Mouse (Mus musculus) R1 (cell line): ENCODE data around the gene Hnrnpf.

ENCODE experiments used
- DNase-seq: peaks from one replicate; pipeline ENCODE4 v3.0.0-alpha.2; 2018; ENCODE audit warnings: low read depth, low spot score

Gene Hnrnpf

DNA sequence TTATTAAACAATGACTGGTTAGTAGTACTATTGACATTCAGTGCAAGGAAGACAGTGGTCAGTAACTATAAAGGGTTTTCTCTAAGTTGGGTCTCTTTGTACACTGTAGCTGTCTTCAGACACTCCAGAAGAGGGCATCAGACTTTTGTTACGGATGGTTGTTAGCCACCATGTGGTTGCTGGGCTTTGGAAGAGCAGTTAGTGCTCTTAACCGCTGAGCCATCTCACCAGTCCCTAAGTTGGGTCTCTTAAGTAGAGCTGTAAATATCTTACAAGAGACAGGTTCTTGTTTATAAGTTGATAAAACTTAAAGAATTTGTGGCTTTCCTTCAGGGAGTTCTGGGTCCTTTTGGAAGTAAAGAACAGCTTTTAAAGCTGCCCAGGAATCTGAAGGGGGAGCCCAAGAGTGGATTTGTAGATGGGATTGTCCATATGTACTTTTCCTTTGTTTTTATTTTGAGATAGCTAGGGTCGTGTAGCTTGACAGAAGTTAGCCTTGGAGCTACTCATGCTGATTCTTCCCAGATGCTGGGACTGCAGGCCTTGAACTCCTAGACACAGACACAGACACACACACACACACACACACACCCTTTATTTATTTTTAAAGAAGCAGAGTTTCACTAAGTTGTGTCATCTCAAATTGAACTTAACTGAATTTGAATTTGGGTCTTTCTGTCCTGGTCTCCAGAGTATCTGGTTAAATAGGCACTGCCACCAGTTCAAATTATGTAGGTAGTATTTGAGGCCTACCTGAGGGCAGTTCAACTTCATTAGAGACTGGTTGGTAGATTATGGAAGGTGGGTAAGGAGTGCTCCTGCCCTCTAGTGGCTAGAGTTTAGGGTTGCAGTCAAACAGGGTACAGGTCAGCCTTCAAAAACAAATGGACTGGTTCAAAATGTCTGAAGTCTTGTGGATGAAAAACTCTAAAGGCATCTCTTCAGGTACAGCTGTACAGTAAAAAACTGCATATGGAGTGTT is 20.8 kb downstream of the Hnrnpf start:
- peak; percentile 83 for DNase-seq

DNA sequence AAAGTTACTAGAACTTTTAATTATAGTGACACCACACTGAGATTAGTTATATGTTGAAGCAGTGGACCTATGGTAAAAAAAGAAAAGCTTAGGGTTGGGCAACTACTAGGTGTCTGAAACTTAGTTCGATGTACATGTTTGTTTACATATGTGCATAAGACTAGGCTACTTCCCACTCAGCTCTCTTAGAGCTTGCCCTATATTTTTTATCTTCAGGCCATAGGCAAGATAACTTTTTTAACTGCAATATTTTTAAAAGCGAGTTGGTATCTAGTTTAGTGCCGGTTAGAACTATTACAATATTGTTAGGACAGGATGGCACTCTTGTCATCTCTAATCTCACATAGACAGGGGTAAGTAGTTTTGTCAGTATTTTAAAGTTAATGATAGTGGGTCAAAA is 21.9 kb downstream of the Hnrnpf start:
- no peak for DNase-seq

GRCm38 (mm10) chr6:117926871-117927491 is 26.9 kb downstream of the Hnrnpf start:
- DNase-seq: peak; percentile 42

DNA sequence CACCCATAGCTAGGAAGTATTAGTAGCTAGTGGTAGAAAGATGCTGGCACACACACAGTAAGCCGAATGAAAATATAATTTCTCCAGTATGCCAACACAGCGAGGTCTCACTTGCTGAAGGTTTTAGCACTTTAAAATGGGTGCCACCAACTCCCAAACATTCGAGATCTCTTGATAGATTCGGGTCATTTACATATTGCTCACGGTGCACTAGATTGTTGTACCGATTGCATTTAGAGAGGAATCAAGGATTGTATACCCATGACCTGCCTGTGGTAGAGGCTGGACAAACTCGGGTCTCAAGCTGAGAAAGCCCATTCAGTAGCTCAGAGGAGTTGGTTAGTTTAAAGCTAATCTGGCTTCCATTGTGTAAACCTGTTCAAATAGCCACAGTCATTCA is 27.8 kb downstream of the Hnrnpf start:
- peak; percentile 38 for DNase-seq

- no peak for DNase-seq
Measured at GRCm38 (mm10) chr6:117928746-117929145, 28.6 kb downstream of the Hnrnpf start.

DNA sequence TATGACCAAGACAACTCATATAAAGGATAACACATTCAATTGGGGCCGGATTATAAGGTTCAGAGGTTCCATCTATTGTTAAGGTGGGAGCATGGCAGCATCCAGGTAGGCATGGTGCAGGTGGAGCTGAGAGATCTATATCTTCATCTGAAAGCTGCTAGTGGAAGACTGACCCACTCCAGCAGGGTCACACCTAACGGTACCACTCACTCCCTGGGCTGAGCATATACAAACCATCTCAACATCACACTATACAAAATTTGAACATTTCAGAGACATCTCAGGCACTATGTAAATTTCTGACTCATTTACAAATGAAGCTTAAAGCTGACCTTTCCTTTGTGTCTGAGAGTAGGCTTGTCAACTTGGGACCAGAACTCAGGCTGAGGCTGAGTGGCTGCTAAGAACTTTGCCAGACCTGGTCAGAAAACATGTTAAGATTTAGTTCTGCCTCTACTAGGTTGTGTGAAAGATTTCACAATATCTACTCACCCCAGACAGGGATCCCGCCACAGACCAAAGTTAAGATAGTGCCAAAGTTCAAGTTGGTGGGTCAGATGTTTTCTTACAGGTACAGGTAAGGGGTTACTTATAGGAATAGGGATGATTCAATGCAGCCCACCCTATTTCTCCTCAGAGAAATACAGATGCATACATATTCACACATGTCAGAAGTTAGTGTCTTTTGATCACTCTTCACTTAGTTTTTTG is 30.0 kb downstream of the Hnrnpf start:
- peak; percentile 16 for DNase-seq

- DNase-seq: peak; percentile 77
Measured at GRCm38 (mm10) chr6:117932325-117933051, 32.4 kb downstream of the Hnrnpf start.

DNA sequence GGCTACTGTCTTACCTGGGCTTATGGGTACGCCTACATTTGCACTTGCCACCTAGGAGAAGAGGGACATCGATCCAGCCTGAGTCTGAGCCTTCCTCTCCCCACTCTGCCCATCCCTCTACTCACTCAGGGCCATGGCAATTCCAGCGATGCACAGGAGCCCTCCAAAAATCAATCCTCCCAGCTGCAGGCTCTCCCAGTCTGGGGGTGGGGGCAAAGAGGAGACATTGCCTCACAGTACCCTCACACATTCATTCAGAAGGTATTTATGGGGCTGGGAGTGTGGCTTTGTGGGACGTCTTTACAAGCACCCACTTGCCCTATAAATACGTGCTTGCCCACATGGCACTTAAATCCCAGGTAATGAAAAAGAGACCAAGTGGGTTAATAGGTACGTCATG is 34.2 kb downstream of the Hnrnpf start:
- no peak for DNase-seq

- no peak for DNase-seq
Measured at GRCm38 (mm10) chr6:117935681-117936612, 35.8 kb downstream of the Hnrnpf start.

DNA sequence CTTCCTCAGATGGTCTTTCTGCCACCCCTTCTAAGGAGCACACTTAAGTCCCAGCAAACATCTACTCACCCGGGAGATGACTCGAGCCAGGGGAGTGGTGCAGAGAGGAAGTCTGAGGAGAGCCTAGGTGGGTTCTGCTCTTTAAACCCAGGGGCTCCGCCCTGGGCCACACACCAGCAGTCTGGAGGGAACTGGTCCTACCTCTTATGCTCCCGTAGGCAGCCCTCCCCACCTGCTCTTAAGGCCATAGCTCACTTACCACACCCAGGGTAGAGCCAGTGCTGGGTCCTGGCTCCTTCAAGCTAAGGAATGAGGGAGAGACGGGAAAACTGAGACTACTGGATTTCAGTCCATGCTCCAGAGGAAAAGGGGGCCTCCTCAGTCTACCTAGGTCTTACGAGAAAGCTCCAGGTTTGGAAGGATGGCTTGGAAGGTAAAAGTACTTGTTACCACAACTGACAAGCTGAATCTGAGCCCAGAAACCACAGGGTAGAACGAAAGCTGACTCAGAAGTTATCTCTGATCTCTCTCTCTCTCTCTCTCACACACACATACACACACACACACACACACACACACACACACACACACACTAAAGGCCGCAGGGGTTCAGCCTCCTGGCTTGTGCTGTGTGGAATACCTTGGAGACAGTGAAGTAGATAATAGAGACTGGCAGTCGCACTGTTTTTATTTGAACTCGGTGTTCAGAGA is 37.3 kb downstream of the Hnrnpf start, which contains the start of gene Fxyd4:
Gene Fxyd4, minus strand, starts transcription at position 471 of the 711 bp plus-strand sequence.
- DNase-seq: peak; percentile 18

GRCm38 (mm10) chr6:117938951-117939350 is 38.8 kb downstream of the Hnrnpf start:
- no peak for DNase-seq

DNA sequence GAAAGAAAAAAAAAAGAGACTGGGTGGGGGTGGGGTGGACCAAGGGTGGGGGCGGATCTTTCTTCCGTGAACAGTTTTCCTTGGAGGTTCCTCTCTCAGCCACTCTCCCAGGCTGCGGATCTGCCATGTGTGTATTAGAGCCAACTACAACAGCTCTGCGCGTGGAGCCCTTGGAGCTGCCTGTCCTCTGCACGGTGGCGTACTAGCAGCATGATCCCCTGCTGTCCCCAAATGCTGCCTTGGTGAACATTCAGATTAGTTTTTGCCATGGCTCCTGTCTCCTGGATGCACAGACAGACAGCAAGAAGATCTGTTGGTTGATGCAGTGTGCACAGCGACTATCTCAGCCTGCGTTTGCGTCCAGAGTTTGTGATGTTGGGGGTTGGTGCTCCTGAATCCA is 42.6 kb downstream of the Hnrnpf start:
- peak; percentile 23 for DNase-seq

GRCm38 (mm10) chr6:117943899-117944298 is 43.8 kb downstream of the Hnrnpf start:
- no peak for DNase-seq

GRCm38 (mm10) chr6:117952330-117952729 is 52.2 kb downstream of the Hnrnpf start:
- peak; percentile 84 for DNase-seq

DNA sequence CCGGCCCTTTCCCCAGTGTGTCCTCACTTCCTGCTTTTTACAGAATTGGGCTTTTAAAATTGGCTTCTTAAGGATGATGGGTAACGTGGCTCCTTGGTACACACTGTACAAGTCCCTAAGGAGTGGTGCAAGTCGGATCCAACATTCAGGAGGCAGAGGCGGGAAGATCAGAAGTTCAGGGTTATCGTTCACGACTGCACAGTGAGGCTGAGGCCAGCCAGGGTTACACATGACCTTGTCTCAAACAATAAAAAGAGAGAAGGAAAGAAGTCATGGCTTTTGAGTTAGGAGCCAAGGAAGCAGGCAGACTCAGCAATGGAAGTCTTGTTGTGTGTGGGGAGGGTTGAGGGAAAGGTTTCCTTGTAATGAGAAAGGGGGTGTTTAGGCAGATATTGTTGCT is 56.0 kb downstream of the Hnrnpf start:
- peak; percentile 32 for DNase-seq

DNA sequence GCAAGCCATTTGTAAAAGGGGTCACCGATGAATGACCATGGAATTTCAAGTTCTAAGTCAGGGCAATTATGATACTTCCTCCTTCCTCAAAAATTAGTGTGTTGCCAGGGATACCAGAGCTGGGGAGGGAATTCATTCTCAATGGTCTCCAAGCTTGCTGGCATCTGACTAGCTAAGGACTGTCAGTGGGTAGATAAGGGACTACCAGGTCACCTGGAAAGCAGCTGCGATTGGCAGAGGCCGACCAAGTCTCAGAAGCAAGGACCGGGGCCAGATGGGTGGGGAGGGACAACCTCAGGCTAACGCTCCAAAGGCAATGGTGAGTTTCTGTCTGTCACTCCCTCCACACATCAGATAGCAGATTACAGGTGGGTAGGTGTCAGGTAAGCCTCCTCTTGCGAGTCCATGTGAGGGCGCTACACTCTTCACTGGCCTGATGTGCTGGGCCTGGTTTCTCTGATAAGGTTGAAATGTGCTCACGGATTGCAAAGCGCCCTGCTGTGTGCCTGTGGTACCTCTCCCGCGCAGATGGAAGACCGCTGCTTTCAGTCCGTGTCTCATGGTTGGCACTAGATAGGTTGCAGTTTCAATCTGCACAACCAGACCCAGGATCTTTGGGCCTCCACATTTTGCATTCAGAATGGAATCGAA is 56.9 kb downstream of the Hnrnpf start:
- DNase-seq: peak; percentile 46

- peak; percentile 62 for DNase-seq
Measured at GRCm38 (mm10) chr6:117963201-117963600, 63.1 kb downstream of the Hnrnpf start.

- no peak for DNase-seq
Measured at GRCm38 (mm10) chr6:117966729-117967128, 66.6 kb downstream of the Hnrnpf start.
